Mouse (Mus musculus): Measurements from ENCODE around the gene Xrcc6. TPM values are rescaled to one million over a fixed set of nuclear protein-coding genes. Genes with fewer than 3 reads are reported as not detected.

Xrcc6 gene
- polyA plus RNA-seq, 1 experiment from 2014 or later, result 50.2 TPM

DNA sequence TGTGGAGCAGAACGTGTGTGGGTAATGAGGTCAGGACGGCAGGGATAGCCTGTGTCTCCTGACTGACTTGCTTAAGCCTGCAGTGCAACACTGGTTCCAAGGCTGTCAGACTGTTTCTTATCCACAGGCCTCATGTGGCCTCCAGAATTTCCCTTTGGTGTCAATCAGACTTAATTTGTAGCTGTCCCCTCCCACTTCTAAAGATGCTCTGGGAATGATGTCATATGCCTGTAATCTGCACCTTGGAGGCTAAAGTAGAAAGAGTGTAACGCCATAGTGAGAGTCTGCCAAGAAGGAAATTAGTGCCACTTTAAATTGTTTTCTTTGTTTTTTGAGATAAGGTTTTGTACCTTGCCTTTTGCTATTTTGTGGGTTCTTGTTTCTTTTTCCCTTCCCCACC is 31.7 kb downstream of the Xrcc6 start:
- WGBS (ENCODE audit: insufficient replicate concordance), result 73% methylated on average over 3 of the region's 3 CpGs
- no peak overlapping the region for H3K4me3 ChIP-seq (replicated peaks)
- H3K4me2 ChIP-seq, result no peak overlapping the region
- H3K9ac ChIP-seq, result no peak overlapping the region
- ATAC-seq (ENCODE audit: insufficient read depth), result no peak
- H3K4me1 ChIP-seq (replicated peaks), result peaks cover 37% of the 10 kb centered on the region
- peaks cover 48% of the 10 kb centered on the region for H3K36me3 ChIP-seq (replicated peaks)
- no peaks in the 10 kb centered on the region for H3K9me3 ChIP-seq (replicated peaks)
- no peaks in the 10 kb centered on the region for H3K27me3 ChIP-seq
- H3K27ac ChIP-seq (replicated peaks), result no peak overlapping the region

- H3K9ac ChIP-seq, result no peak overlapping the region
- peaks cover 81% of the 10 kb centered on the region for H3K36me3 ChIP-seq (replicated peaks)
- no peak overlapping the region for H3K27ac ChIP-seq (replicated peaks)
- no peaks in the 10 kb centered on the region for H3K9me3 ChIP-seq (replicated peaks)
- H3K4me1 ChIP-seq (replicated peaks), result peaks cover 13% of the 10 kb centered on the region
- 70% methylated on average over 13 of the region's 13 CpGs for WGBS (ENCODE audit: insufficient replicate concordance)
- ATAC-seq (ENCODE audit: insufficient read depth), result no peak
- no peak overlapping the region for H3K4me2 ChIP-seq
- no peak overlapping the region for H3K4me3 ChIP-seq (replicated peaks)
- H3K27me3 ChIP-seq, result no peaks in the 10 kb centered on the region
Observed at GRCm38 (mm10) chr15:82022535-82023088, 35.0 kb downstream of the Xrcc6 start.

GRCm38 (mm10) chr15:82023965-82024635 is 36.5 kb downstream of the Xrcc6 start:
- no peaks in the 10 kb centered on the region for H3K27me3 ChIP-seq
- no peak overlapping the region for H3K9ac ChIP-seq
- H3K4me3 ChIP-seq (replicated peaks), result no peak overlapping the region
- H3K4me1 ChIP-seq (replicated peaks), result peaks cover 4% of the 10 kb centered on the region
- ATAC-seq (ENCODE audit: insufficient read depth), result no peak
- H3K9me3 ChIP-seq (replicated peaks), result no peaks in the 10 kb centered on the region
- H3K36me3 ChIP-seq (replicated peaks), result peaks cover 93% of the 10 kb centered on the region
- WGBS (ENCODE audit: insufficient replicate concordance), result 81% methylated on average over 6 of the region's 6 CpGs
- no peak overlapping the region for H3K4me2 ChIP-seq
- H3K27ac ChIP-seq (replicated peaks), result no peak overlapping the region

DNA sequence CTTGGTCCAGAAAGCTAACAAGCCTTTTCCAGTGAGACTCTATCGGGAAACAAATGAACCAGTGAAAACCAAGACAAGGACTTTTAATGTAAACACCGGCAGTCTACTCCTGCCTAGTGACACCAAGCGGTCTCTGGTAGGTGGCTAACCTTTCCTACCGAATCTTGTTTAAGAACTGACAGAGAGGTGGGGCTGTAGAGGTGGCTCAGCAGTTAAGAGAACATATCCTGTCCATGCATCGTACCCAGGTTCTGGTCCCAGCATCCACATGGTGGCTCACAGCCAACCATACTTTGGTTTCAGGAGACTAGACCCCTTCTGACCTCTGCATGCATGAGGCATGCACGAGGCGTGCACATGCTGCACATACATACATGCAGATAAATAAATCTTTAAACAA is 39.6 kb downstream of the Xrcc6 start:
- H3K36me3 ChIP-seq (replicated peaks), result peaks cover 100% of the 10 kb centered on the region
- 84% methylated on average over 7 of the region's 7 CpGs for WGBS (ENCODE audit: insufficient replicate concordance)

GRCm38 (mm10) chr15:82027726-82028125 is 40.1 kb downstream of the Xrcc6 start:
- no peak overlapping the region for H3K9ac ChIP-seq
- no peak for ATAC-seq (ENCODE audit: insufficient read depth)
- no peak overlapping the region for H3K4me2 ChIP-seq
- no peak overlapping the region for H3K27ac ChIP-seq (replicated peaks)
- 79% methylated on average over 7 of the region's 7 CpGs for WGBS (ENCODE audit: insufficient replicate concordance)
- H3K27me3 ChIP-seq, result no peaks in the 10 kb centered on the region
- H3K4me3 ChIP-seq (replicated peaks), result no peak overlapping the region
- H3K4me1 ChIP-seq (replicated peaks), result no peaks in the 10 kb centered on the region
- peaks cover 100% of the 10 kb centered on the region for H3K36me3 ChIP-seq (replicated peaks)
- H3K9me3 ChIP-seq (replicated peaks), result no peaks in the 10 kb centered on the region

More for the DNA sequence above, 39.6 kb downstream of the Xrcc6 start:
- no peak for ATAC-seq (ENCODE audit: insufficient read depth)
- no peak overlapping the region for H3K27ac ChIP-seq (replicated peaks)
- no peaks in the 10 kb centered on the region for H3K4me1 ChIP-seq (replicated peaks)
- no peaks in the 10 kb centered on the region for H3K27me3 ChIP-seq
- no peak overlapping the region for H3K4me2 ChIP-seq
- H3K4me3 ChIP-seq (replicated peaks), result no peak overlapping the region
- H3K9ac ChIP-seq, result no peak overlapping the region
- H3K9me3 ChIP-seq (replicated peaks), result no peaks in the 10 kb centered on the region

DNA sequence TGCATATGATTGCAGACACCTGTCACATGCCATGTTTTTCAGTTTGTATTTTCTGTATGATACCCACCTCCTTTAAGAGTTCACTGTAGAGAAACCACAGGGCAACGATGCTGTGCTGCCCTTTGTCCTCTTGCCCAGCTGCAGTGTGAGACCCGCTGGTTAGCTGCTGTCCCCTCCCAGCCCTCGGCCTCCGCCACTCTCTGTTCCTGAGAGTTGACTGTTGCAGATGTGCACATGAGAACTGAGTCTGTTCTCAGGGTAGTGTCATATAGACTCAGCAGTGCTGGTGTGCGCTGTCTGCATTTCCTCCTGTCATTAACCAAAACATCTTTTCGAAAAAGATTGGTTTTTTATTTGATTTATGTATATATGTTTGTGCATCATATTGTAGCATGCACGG is 44.8 kb downstream of the Xrcc6 start:
- WGBS (ENCODE audit: insufficient replicate concordance), result 78% methylated on average over 7 of the region's 7 CpGs
- H3K4me3 ChIP-seq (replicated peaks), result no peak overlapping the region
- H3K4me1 ChIP-seq (replicated peaks), result no peaks in the 10 kb centered on the region
- H3K27me3 ChIP-seq, result no peaks in the 10 kb centered on the region
- H3K36me3 ChIP-seq (replicated peaks), result peaks cover 88% of the 10 kb centered on the region
- H3K27ac ChIP-seq (replicated peaks), result no peak overlapping the region
- no peak for ATAC-seq (ENCODE audit: insufficient read depth)
- H3K9me3 ChIP-seq (replicated peaks), result no peaks in the 10 kb centered on the region
- H3K4me2 ChIP-seq, result no peak overlapping the region
- no peak overlapping the region for H3K9ac ChIP-seq

GRCm38 (mm10) chr15:82033762-82034161 is 46.1 kb downstream of the Xrcc6 start, which contains the start of gene Desi1:
Gene Desi1, minus strand, starts transcription at chr15:82033862.
- H3K4me3 ChIP-seq (replicated peaks), result no peak within 1 kb of the TSS
- H3K4me1 ChIP-seq (replicated peaks), result no peaks in the 10 kb centered on the region
- H3K27me3 ChIP-seq, result no peaks in the 10 kb centered on the region
- H3K9ac ChIP-seq, result no peak within 1 kb of the TSS
- no peak within 1 kb of the TSS for H3K4me2 ChIP-seq
- 80% methylated on average over 4 of the region's 4 CpGs for WGBS (ENCODE audit: insufficient replicate concordance)
- H3K9me3 ChIP-seq (replicated peaks), result no peaks in the 10 kb centered on the region
- H3K36me3 ChIP-seq (replicated peaks), result peaks cover 88% of the 10 kb centered on the region
- no peak within 1 kb of the TSS for H3K27ac ChIP-seq (replicated peaks)
- no peak for ATAC-seq (ENCODE audit: insufficient read depth)

DNA sequence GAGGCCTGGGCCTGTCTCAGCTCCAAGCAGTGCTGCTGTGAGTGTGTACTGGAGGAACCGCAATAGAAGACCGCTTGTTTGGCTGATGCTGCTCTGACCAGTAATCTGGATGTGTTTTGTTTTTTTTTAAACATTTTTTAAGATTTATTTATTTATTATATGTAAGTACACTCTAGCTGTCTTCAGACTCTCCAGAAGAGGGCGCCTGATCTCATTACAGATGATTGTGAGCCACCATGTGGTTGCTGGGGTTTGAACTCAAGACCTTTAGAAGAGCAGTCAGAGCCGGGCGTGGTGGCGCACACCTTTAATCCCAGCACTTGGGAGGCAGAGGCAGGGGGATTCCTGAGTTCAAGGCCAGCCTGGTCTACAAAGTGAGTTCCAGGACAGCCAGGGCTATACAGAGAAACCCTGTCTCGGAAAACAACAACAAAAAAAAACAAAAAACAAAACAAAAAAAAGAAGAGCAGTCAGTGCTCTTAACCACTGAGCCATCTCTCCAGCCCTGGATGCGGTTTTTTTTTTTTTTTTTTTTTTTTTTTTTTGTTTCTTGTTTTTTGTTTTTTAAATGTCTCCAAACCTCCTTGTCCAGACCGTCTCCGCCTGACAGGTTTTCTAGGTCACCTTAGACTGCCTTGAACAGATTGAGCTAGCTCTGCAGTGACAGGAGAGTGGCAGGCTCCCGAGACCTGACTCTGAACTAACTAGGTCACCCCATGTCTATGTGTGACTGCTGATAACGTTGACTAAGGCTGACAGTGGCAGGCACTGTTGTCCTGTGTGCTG is 48.5 kb downstream of the Xrcc6 start:
- ATAC-seq (ENCODE audit: insufficient read depth), result no peak
- no peaks in the 10 kb centered on the region for H3K4me1 ChIP-seq (replicated peaks)
- H3K4me3 ChIP-seq (replicated peaks), result no peak overlapping the region
- no peak overlapping the region for H3K27ac ChIP-seq (replicated peaks)
- no peaks in the 10 kb centered on the region for H3K9me3 ChIP-seq (replicated peaks)
- H3K36me3 ChIP-seq (replicated peaks), result peaks cover 88% of the 10 kb centered on the region
- WGBS (ENCODE audit: insufficient replicate concordance), result 68% methylated on average over 12 of the region's 12 CpGs
- no peaks in the 10 kb centered on the region for H3K27me3 ChIP-seq
- H3K4me2 ChIP-seq, result no peak overlapping the region
- no peak overlapping the region for H3K9ac ChIP-seq

GRCm38 (mm10) chr15:82040650-82041049 is 53.0 kb downstream of the Xrcc6 start:
- H3K4me3 ChIP-seq (replicated peaks), result no peak overlapping the region
- H3K9ac ChIP-seq, result no peak overlapping the region
- peaks cover 16% of the 10 kb centered on the region for H3K4me1 ChIP-seq (replicated peaks)
- no peak overlapping the region for H3K4me2 ChIP-seq
- peaks cover 71% of the 10 kb centered on the region for H3K36me3 ChIP-seq (replicated peaks)
- 87% methylated on average over 1 of the region's 1 CpGs for WGBS (ENCODE audit: insufficient replicate concordance)
- H3K27me3 ChIP-seq, result no peaks in the 10 kb centered on the region
- H3K9me3 ChIP-seq (replicated peaks), result no peaks in the 10 kb centered on the region
- no peak for ATAC-seq (ENCODE audit: insufficient read depth)
- no peak overlapping the region for H3K27ac ChIP-seq (replicated peaks)

DNA sequence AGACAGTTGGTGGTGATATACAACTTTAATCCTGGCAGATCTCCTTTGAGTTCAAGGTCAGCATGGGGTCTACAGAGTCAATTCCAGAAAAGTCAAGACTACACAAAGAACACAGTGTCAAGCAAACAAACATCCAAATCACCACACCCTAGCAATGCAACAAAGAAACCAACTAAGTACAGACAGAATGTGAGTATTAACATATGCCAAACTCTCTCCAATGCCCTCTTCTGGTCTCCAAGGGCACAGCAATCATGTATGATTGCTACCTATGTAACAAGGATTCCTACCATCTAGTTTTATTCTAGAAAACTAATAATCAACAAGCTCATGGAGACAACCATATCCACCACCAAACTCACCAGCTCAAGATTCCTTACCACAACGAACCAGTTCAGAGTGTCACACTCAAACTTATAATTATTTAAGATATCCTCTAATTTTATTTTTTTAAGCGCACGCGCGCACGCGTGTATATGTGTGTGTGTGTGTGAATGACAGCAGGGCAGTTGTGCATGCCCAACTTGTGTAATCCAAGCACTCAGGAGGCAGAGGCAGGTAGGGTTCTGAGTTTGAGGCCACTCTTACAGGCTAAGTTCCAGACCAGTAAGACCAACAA is 56.6 kb downstream of the Xrcc6 start:
- no peak for ATAC-seq (ENCODE audit: insufficient read depth)
- 89% methylated on average over 7 of the region's 7 CpGs for WGBS (ENCODE audit: insufficient replicate concordance)
- Histone ChIP-seq H3K4me3 (replicated peaks) (no peak overlapping the region), H3K9ac (no peak overlapping the region), H3K4me1 (replicated peaks) (peaks cover 36% of the 10 kb centered on the region), H3K27me3 (peaks cover 11% of the 10 kb centered on the region), H3K4me2 (no peak overlapping the region), H3K9me3 (replicated peaks) (no peaks in the 10 kb centered on the region), H3K36me3 (replicated peaks) (peaks cover 39% of the 10 kb centered on the region), H3K27ac (replicated peaks) (no peak overlapping the region)
